Mouse (Mus musculus) MEL-GATA-1-ER (cell line): Measurements from ENCODE around the gene Chd3.

ENCODE experiments used
- DNase-seq: peaks from one replicate; pipeline ENCODE4 v3.0.0-alpha.2; 2012; ENCODE audit warnings: low read depth; ENCODE audit errors: extremely low read depth

Gene Chd3

DNA sequence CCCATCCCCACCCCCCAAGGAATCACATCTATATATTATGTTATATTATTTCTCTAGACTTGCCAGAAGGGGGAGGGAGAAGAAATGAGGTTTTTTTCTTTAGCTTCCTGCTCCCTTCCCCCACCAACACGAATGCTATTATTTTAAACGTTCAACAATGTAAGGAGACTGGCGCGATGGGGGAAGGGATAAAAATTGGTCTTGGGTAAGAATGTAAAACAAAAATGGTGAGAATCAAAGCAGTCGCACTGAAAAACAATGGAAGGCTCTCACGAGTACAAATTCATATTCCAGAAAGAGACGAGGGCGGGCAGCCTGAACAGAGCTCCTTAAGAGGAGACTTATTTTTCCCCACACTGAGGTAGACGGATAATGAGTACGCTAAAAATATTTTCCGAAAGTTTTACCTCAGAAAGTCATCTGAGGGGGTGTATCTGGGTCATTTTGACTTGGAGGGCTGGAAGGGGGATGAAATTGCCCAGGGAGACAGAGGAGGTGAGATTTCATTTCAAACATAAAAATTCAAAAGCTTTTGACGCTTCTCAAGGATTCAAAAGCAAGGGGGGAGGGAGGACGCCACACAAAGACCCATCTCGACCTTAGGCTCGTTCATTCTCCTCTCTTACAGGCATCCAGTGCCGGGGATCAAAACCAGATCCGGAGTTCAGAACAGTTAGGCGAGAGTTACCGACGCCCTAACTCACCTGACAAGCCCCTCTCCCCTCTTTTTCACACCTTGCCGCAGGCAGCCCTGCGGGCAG is 2.2 kb downstream of the Chd3 start:
- DNase-seq: peak; percentile 18

DNA sequence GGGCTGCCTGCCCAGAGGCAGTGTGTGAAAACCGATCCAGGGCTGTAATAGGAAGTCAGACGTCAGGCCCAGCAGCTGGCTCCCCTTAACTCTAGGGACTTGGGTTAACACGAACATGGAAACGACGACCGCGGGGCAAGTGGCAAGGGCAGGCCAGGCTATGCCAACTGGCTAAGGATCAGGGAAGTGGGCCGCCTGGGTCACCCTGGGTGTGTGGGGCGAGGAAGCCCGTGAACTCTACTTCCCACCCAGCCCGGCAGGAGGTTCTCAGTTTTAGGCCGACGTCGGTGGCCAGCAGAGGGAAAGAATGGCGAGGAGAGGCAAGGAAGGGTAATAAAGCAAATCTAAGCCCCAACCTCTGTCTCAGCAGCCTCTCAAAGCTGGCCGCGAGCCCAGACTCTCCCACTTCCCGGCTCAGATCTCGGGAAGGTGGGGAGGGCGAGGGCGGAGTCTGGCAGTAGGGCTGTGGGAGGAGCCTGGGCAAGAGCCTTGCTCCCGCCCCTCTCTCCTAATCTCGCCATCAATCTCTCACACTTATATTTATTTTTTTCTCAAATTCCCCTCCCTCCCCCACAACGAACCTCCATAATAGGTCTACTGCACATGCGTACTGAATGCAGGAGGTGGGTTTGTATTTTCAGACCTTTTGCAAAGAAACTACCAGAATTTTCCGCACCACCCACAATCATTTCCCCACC is 2.9 kb downstream of the Chd3 start:
- peak; percentile 89 for DNase-seq

DNA sequence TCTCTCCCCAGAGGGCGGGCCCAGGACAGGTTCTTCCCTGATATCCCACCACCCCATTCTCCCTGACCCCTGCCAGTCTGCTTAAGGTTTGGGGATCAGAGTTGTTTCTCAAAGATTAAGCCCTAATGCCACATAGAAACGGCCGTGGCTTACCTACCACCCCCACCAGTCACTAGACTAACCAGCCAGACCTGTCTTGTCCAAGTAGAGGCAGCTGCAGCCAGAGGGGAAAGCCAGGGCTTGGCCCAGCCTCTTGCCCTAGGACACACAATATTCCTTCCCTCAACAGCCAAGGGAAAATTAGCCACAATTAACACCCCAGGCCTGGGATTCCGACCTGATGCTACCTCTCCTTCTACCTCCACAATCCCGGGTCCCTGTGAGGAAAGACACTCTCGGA is 3.5 kb downstream of the Chd3 start:
- DNase-seq: no peak

DNA sequence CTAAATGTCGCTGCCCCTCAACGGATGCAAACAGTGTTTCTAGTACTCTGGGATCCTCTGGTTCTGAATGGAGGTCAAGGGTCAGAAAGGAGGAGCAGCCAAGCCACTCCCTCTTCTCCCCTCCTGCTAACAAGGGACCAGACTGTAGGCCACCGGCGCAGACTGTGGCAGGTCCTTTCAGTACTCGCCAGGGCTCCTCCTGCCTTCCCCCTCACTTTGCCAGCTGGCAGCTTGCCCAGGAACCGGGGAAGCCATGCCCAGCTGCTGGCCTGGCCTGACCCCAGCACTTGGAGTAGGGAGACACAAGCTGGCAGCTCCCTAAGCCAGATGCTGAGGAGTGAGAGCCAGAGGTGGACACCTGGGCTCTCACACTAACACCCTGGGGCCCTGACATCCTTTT is 4.3 kb downstream of the Chd3 start:
- no peak for DNase-seq

DNA sequence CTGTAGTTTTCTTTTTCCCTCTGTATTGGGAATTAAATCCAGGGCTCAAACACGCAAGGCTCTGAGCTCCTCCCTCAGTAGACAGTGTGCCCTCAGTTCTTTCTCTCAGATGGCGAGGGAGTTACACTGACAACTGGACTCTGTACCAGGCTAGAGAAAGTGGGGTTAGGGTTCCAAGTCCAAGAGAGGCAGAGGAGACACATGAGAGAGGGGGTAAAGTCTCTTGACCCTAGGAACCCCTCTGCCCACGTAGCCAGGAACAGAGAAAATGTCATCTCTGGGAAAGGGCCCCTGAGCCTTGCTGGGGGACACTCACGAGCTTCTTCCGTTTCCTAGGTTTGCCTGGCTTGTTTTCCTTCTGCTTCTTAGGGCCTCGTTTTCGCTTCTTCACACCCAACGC is 4.8 kb downstream of the Chd3 start:
- no peak for DNase-seq

DNA sequence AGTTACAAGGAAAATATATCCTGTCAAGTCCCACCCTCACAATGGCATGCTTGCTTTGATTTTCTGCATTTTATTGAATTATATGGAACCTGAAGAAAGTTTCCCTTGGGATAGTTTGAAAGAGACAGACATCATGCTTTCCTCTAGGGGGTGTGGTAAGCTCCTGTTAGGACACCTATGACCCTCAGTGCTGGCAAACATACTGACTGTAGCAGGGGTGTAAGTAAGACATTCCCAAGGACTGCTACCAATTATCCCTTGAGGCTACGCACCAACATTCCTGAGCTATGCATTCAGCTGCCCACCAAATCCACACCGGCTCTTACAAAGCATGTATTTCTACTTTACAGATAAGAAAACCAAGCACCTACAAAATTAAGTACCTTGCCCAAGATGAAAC is 6.7 kb downstream of the Chd3 start:
- no peak for DNase-seq

DNA sequence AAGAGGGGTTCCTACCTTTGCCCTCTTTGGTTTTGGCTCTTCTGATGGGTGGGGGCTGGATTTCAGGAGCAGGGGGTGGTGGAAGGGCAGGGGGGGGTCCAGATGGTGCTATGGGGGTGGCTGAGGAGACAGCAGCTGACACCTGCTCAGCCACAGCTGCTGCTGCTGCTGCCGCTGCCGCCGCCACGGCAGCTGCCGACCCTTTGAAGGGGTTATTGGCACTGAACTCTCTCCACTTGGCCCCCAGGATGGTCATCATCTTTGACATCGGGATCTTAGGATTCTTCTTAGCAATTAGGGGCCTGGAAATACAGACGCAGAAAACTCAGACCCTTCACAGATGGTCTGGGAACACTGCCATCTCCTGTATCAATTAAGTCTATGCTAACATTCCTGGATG is 7.2 kb downstream of the Chd3 start:
- DNase-seq: no peak

DNA sequence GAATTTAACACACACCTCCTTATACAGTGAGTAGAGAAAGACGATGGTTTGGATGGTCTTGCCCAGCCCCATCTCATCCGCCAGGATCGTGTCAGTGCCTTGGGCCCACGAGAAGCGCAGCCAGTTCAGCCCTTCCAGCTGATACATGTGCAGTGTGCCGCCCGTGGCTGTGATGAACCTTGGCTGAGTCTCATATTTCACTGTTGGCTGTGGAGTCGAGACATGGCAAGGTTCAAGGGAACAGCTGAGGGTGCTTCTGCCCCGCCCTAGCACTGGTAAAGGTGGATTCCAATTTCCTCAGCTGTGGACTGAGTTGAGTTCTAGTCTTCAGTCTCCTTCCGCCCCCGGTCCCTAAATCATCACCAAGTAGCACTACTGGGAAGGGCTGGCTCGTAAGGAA is 11.5 kb downstream of the Chd3 start:
- DNase-seq: no peak

DNA sequence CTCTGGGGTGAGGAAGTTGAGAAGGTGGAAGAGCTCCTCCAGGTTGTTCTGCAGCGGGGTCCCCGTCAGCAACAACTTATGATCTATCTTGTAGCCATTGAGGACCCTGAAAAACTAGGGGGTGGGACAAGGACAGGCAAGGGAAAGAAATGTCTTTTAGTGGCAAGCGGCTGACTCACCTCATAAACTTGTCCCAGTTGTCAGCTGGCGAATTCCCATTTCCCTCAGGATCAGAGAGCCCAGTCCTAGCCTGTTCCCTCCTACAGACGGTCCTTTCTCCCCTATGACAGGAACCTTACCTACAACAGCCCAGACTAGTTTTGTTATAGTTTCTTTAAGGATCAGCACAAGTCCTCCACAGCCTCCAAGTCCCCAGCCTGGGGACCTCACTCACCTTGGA is 12.7 kb downstream of the Chd3 start:
- no peak for DNase-seq

DNA sequence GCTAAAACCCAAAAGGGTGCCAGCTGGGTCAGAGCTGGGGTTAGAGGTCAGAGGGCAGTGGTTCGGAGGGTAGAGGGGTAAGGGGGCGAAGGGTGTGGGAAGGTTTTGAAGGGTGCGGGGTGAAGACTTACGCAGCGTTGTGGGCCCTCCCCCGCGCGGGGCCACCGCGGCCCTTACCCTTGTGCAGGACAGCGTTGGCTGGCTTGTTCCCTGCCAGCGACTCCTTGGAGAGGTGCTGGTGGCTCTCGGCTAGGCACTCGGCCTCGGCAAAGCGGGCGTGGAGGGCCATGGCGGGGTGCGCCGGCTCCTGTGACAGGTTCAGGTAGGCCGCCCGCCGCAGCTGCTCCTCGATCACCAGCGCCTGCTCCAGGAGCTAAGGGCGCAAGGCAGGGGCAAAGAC is 22.8 kb downstream of the Chd3 start:
- no peak for DNase-seq

DNA sequence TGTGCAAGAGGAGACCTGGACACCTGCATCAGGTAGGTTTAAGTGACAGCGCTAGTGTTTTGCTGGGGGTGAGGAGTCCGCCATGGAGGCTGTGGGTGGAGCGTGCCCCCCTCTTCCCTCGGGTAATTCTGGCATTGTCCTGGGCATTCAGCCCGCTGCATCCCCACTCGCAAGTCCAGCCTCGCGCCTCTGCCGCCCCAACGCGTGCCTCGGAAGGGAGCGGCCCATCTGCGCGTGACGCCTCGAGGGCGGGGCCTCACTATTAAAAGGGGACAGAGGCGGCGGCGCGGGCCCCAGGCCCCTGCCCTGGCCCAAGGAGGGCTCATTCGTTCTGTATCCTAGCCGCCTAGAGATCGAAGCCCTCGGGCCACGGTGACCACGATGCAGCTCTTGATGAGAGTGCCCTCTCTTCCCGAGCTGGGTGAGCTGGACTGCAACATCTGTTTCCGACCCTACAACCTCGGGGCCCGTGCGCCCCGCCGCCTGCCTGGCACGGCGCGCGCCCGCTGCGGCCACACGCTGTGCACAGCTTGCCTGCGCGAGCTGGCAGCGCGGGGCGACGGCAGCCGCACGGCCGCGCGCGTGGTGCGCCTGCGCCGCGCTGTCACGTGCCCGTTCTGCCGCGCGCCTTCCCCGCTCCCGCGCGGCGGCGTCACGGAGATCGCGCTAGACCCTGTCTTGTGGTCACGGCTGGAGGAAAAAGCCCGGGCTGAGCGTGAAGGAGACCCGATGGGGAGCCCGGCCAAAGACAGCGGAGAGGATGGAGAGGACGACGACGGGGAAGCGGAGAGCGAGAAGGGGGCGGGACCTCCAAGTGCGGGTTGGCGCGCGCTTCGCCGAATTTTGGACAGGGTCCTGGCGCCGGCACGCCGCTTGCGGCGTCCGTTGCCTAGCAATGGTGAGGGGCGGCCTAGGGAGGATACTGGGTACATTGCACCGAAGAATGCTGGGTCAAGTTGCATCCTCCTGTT is 28.8 kb downstream of the Chd3 start, which contains the start of gene Rnf227:
Gene Rnf227 (plus strand): TSS at position 301 of the 971 bp plus-strand sequence.
- DNase-seq: no peak

DNA sequence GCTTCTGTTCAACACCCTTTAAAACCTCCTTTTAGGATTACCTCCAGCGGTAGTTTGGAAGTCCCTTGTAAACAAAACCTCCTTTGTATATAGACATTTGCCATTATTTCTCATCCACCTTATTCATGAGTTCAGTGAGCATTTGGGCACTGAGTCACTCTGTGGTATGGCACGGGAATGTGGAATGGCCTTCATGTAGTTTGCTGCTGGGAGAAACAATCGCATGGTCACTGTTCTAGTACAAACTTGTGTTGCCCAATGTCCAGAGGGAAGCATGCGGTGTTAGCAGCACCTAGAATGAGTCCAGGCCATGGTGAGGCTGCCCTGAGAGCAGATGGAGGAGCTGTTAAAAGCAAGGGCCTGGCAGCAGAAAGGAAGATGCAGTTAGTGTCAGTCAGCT is 34.4 kb downstream of the Chd3 start:
- no peak for DNase-seq

DNA sequence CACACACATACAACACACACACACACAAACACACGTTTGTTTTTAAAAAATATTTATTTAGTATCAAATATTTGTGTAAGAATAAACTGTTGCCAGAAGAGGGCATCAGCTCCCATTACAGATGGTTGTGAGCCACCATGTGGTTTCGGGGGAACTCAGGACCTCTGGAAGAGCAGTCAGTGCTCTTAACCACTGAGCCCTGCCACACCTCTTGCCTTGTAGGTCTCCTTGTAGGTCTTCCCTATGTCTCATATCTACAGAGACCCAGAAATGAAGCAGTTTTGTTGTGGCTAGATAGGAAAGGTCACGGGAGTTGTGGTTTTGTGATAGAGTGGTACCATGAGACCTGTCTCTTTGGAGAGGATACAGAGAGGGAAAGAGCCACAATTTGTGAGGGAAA is 35.3 kb downstream of the Chd3 start:
- DNase-seq: no peak

DNA sequence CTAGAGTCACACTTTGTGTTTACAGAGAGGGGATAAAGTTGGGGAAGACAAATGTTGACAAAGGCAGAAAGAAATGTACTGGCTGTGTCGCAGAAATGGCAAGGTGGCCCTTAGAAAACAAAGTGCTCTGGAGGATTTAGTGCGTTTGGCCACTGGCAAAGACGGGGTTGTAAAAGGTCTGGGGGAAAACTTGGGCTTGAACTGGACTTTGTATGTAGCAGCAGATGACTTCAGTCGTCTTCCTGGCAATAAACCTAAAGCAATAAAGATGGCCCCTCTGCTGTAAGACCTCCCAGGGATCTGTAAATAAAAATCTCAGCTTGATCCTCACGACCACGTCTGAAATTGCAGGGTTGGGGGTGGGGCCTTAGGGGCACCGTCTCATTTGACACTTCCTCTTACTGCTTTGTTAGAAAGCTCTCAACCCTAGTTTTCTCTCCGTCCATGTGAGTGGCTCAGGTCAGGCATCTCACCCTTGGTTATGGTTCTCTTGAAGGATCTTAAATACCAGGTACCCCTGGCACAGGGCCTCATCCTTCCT is 36.4 kb downstream of the Chd3 start:
- no peak for DNase-seq

DNA sequence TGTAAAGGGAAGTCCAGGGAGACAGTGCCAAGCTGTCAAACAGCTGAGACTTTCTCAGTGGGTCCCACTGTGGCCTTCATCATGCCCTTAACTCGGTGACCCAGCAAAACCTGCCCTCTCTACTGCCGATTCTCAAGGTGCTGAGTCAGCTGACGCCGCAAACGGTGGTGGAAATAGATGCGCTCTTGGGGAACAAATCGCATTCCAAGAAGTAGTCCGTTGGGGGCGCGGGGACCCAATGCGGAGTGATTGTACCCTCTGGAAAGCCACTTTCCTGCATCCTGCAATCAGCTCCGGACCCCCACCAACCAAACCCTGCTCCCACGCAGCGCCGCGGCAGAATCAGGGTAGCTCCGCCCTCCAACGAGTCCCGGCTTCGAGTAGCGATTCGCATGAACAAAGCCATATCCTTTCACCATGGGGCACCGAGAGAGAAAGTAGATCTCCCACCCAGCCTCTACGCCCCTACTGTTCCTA is 37.2 kb downstream of the Chd3 start:
- no peak for DNase-seq

DNA sequence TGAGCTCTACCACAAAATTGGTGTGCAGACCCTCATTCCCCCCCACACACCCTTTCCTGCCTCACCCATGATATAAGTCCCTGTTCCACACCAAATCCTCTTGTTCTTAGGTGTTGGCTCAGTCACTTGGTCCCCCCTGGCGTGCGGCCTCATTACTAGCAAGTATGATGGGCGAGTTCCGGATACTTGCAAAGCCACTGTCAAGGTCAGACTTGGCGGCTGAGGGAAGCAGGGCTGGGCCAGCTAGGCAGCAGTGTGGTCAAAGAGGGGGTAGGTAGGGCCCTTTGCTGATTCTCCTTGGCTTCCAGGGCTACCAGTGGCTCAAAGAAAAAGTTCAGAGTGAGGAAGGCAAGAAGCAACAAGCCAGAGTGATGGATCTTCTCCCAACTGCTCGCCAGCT is 38.1 kb downstream of the Chd3 start:
- DNase-seq: no peak

DNA sequence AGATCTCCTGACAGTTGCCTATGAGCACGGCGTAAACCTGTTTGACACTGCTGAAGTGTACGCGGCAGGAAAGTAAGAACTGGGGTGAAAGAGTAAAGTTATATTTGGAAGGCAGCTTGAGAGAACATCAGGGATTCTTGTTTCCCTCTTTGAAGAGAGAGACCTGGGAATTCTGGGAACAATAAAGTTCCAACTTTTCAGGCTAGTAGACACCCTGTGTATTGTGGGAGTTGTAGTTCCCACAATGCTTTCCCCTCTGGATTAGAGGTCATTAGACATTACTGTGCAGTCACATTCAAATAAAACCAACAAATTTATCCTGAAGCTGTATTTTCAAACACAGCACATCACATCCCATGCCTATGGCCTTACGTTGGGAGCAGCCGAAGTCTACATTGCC is 40.7 kb downstream of the Chd3 start:
- DNase-seq: no peak

DNA sequence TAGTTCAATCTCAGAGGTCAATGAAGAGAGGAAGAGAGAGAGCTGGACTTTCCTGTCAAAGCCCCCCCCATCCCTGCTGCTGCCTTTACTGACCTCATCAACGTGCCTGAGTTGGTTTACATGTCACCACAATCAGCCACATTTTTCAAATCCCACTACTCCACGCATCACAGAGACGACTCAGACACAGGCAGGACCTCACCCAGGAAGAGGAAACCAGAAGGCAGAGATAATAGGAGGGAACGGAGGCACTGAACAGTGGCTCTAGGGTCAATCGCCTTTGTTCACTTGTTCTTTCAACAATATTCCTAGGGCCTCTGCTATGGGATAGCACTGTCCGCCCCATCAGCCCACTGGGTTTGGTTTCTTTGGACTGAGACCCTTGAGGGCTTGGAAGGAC is 41.6 kb downstream of the Chd3 start:
- DNase-seq: no peak

DNA sequence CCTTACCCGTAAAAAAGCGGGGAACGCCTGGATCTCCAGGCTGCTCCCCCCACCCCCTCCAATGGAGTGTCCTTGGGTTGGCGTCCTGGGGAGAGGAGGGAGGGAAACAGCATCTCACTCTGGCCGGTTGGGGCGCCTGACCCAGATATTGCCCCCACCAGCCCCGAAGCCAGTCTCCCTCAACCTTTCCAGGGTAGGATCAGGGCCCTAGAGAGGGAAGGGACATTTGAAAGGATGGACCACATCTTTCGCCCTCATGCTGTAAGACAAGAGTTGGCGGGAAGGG is 42.1 kb downstream of the Chd3 start:
- no peak for DNase-seq

DNA sequence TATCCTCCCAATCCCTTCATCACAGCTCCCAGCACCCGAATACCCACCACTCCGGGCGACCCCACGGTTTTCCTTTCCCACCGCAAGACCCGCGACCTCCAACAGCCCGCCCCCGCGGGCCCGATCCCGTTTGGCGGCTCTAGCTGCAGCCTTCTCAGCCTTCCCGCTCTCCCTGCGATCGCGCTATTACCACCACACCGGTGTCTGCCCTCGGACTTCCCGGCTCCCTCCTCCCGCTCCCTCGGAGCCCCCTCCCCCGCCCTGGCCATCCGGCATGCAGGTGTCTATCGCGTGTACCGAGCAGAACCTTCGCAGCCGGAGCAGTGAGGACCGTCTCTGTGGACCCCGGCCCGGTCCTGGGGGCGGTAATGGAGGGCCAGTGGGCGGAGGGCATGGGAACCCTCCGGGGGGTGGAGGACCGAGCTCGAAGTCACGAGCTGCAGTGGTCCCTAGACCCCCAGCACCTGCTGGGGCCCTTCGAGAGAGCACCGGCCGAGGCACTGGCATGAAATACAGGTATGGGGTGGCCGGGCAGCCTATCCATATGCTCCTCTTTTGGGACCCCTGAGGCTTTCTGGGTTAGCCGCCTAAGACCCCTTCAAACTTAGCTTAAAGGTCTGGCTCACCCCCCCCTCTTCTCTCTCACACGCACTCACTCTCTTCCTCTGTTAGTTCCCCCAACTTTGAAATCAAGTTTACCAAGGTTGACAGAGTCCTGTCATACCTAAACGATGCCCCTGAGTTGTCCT is 42.6 kb downstream of the Chd3 start:
- no peak for DNase-seq
